Mouse (Mus musculus): ENCODE data around the gene Snrpb.

DNA sequence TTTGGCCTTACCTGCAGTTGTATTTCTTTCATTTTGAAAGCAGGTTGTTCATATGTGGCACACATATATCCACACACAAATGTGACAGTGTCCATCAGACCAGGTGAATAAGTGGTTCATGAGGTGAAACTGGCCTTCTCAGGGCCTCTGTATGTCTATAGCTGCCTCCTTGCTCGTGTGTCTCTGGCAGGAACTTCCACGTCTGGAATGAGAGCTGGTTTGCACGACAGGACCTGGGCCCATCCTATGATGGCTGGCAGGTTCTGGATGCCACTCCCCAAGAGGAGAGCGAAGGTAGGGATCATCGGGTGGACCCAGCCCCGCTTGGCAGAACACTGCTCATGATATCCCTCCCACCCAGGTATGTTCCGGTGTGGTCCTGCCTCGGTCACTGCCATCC is 36.2 kb downstream of the Snrpb start:
- no peak for TF ChIP-seq CTCF (conservative IDR thresholded peaks at IDR 0.05; ENCODE audit: low read length)
- no peak for TF ChIP-seq POU5F1 (IDR thresholded peaks at IDR 0.05; ENCODE audit: borderline replicate concordance, low read length)
- no peak for TF ChIP-seq NANOG (IDR thresholded peaks at IDR 0.05; ENCODE audit: borderline replicate concordance, low read length)
